Mouse (Mus musculus) CH12.LX (cell line): ENCODE results near the gene Tmx2.

Experiments used
- CTCF ChIP-seq, 2 experiments: IDR thresholded peaks in 1 of 2; conservative IDR thresholded peaks in 1 of 2; 2 replicates each; pipeline ENCODE4 v1.5.1; 2011 to 2012; ENCODE audit warnings: low read depth in 2 of 2, low read length in 2 of 2, improper control_type of control experiment in 1 of 2, inconsistent platforms in 1 of 2, mild to moderate bottlenecking in 1 of 2, moderate library complexity in 1 of 2
- E2F4 ChIP-seq: IDR thresholded peaks from 2 replicates; pipeline ENCODE4 v1.6.1; 2011; ENCODE audit warnings: low read depth, low read length, improper control_type of control experiment; ENCODE audit not compliant: insufficient replicate concordance
- IRF4 ChIP-seq: IDR thresholded peaks from 2 replicates; pipeline ENCODE4 v1.6.1; 2014; ENCODE audit warnings: low read depth, mild to moderate bottlenecking, inconsistent platforms, low read length, improper control_type of control experiment
- MAX ChIP-seq: IDR thresholded peaks from 2 replicates; pipeline ENCODE4 v1.6.1; 2011; ENCODE audit warnings: low read length, improper control_type of control experiment
- MYC ChIP-seq: IDR thresholded peaks from 2 replicates; pipeline ENCODE4 v1.6.1; 2011; ENCODE audit warnings: low read depth, mild to moderate bottlenecking, improper control_type of control experiment, low read length
- TCF12 ChIP-seq: IDR thresholded peaks from 2 replicates; pipeline ENCODE4 v1.6.1; 2014; ENCODE audit warnings: low read depth, mild to moderate bottlenecking, inconsistent platforms, low read length, improper control_type of control experiment

DNA sequence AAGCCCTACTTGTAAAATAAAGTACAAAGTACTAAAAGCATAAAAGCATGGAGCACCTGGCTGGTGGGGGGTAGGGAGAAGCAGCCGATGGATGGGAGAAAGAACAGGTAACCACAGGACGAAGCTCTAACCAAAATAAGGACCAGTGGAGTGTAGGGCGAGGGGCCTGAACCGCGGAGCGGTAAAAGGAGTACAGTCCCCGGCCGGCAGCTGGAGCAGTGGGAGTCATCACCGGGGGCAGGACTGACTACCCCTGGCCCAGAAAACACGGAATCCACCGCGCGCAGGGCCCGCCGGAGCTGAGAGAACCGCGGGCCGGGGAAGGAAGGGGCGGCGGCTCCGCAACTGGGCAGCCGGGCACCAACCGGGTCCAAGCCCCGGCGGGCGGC, 35.5 kb upstream of the Tmx2 start:
- TF ChIP-seq MYC, result no peak
- TF ChIP-seq TCF12, result no peak
- no peak for TF ChIP-seq IRF4
- TF ChIP-seq CTCF (conservative IDR thresholded peaks at IDR 0.05 in 1 of 2, IDR thresholded peaks at IDR 0.05 in 1 of 2; ENCODE audit: low read depth in 2 of 2, low read length in 2 of 2), result no peak
- no peak for TF ChIP-seq E2F4
- no peak for TF ChIP-seq MAX
